Mouse (Mus musculus): Measurements from ENCODE around the gene Prelid1. TPM values are rescaled to one million over a fixed set of nuclear protein-coding genes. Genes with fewer than 3 reads are reported as not detected.

The Prelid1 gene
- polyA plus RNA-seq, 1 experiment from 2014 or later = 213 TPM

DNA sequence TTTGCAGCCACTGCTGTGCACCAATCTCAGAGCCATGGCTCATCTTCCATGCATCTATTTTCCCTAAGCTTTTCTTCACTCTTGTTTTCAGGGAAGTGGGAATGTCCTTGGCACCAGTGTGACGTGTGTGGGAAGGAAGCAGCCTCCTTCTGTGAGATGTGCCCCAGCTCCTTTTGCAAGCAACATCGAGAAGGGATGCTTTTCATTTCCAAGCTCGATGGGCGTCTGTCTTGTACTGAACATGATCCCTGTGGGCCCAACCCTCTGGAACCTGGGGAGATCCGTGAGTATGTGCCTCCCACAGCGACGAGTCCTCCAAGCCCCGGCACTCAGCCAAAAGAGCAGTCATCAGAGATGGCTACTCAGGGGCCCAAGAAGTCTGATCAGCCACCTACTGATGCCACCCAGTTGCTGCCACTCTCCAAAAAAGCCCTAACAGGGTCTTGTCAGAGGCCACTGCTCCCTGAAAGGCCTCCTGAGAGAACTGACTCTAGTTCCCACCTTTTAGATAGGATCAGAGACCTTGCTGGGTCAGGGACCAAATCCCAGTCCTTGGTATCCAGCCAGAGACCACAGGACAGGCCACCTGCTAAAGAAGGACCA lies 8.2 kb upstream of the Prelid1 start:
- H3K27ac ChIP-seq (ENCODE audit: low read depth) = no peak overlapping the region
- no peaks in the 10 kb centered on the region for H3K4me1 ChIP-seq (ENCODE audit: insufficient read depth)
- no peak for ATAC-seq
- no peak overlapping the region for H3K9ac ChIP-seq (replicated peaks)
- no peak overlapping the region for H3K4me2 ChIP-seq (ENCODE audit: low read depth, low read length)
- no peaks in the 10 kb centered on the region for H3K27me3 ChIP-seq (ENCODE audit: insufficient read depth, low read length)
- 86% methylated on average over 8 of the region's 8 CpGs for WGBS (ENCODE audit: insufficient replicate concordance)
- H3K9me3 ChIP-seq (ENCODE audit: low read length) = no peaks in the 10 kb centered on the region
- no peak overlapping the region for H3K4me3 ChIP-seq (ENCODE audit: low read depth, low read length)
- no peak for DNase-seq
- peaks cover 81% of the 10 kb centered on the region for H3K36me3 ChIP-seq (replicated peaks; ENCODE audit: insufficient read depth, low read length)
- TF ChIP-seq CTCF (IDR thresholded peaks at IDR 0.05; ENCODE audit: low read depth) = no peak
- TF ChIP-seq EP300 (IDR thresholded peaks at IDR 0.05; ENCODE audit: low read depth) = no peak

DNA sequence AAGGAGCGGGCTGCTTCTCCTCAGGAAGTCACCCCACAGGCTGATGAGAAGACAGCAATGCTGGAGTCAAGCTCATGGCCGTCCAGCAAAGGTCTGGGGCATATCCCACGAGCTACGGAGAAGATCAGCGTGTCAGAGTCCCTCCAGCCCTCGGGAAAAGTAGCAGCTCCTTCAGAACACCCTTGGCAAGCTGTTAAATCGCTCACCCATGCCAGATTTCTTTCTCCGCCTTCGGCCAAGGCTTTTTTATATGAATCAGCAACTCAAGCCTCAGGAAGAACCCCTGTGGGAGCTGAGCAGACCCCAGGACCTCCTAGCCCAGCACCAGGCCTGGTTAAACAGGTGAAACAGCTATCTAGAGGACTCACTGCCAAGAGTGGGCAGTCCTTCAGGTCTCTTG lies 7.2 kb upstream of the Prelid1 start:
- no peak for DNase-seq
- 85% methylated on average over 9 of the region's 9 CpGs for WGBS (ENCODE audit: insufficient replicate concordance)
- peaks cover 72% of the 10 kb centered on the region for H3K36me3 ChIP-seq (replicated peaks; ENCODE audit: insufficient read depth, low read length)

DNA sequence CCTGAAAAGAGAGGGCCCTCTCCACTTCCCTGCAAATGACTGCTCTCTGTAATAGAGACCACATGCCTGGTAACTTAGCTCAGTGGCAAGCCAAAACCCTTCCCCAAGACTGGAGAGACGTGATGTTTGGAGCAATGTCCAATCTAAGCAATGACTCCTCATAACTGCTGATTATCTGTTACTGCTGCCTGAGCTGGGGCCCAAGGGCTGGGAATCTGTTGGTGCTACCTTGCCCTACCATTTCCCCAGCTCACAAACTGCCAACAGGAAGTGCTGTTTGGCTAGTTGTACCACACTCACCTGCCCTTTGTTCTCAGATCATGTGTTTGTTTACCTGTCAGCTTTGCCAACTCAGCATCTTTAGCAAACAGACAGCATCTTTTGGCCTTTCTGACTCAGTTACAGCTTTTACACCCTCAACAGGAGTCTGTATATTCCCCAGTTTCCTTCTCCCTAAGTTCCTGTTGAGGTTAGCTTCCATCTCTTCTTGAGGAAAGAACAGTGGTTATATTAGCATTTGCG lies 5.3 kb upstream of the Prelid1 start:
- WGBS (ENCODE audit: insufficient replicate concordance) = 75% methylated on average over 2 of the region's 2 CpGs
- Histone ChIP-seq H3K4me1 (ENCODE audit: insufficient read depth) (peaks cover 6% of the 10 kb centered on the region; the same call in 1 of the 2 replicates), H3K27me3 (ENCODE audit: insufficient read depth, low read length) (no peaks in the 10 kb centered on the region), H3K9me3 (ENCODE audit: low read length) (no peaks in the 10 kb centered on the region), H3K27ac (ENCODE audit: low read depth) (no peak overlapping the region), H3K4me3 (ENCODE audit: low read depth, low read length) (no peak overlapping the region), H3K36me3 (replicated peaks; ENCODE audit: insufficient read depth, low read length) (peaks cover 70% of the 10 kb centered on the region), H3K9ac (replicated peaks) (no peak overlapping the region), H3K4me2 (ENCODE audit: low read depth, low read length) (no peak overlapping the region)
- DNase-seq (no peak), ATAC-seq (no peak)
- no peak for TF ChIP-seq EP300 (IDR thresholded peaks at IDR 0.05; ENCODE audit: low read depth)

More for the DNA sequence above, 7.2 kb upstream of the Prelid1 start:
- Histone ChIP-seq H3K4me2 (ENCODE audit: low read depth, low read length) (no peak overlapping the region), H3K4me3 (ENCODE audit: low read depth, low read length) (no peak overlapping the region), H3K4me1 (ENCODE audit: insufficient read depth) (no peaks in the 10 kb centered on the region), H3K27me3 (ENCODE audit: insufficient read depth, low read length) (no peaks in the 10 kb centered on the region), H3K9me3 (ENCODE audit: low read length) (no peaks in the 10 kb centered on the region), H3K9ac (replicated peaks) (no peak overlapping the region), H3K27ac (ENCODE audit: low read depth) (no peak overlapping the region)
- TF ChIP-seq CTCF (IDR thresholded peaks at IDR 0.05; ENCODE audit: low read depth) (no peak), EP300 (IDR thresholded peaks at IDR 0.05; ENCODE audit: low read depth) (no peak)
- ATAC-seq = no peak

DNA sequence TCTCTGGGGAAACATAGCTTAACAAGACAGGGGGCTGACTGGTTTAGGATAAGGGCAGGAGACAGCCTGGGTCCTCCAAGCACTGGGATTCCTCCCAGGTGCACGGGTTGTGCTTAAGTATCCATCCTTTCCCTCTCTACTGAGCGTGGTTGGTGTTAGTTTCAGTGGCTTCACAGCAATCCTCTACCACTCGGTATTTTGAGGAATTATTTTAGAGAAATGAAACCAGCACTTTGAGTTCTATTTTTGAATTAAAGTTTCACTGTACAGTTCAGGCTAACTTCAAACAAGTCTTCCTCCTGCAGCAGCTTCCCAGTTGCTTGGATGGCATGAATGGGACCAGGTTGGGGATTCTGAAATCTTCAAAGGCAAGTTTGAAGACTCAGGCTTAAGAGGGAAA lies 1.9 kb upstream of the Prelid1 start:
- Histone ChIP-seq H3K9ac (replicated peaks) (no peak overlapping the region), H3K4me2 (ENCODE audit: low read depth, low read length) (peak overlapping the region; percentile 28), H3K27me3 (ENCODE audit: insufficient read depth, low read length) (no peaks in the 10 kb centered on the region), H3K4me1 (ENCODE audit: insufficient read depth) (peaks cover 28% of the 10 kb centered on the region), H3K4me3 (ENCODE audit: low read depth, low read length) (no peak overlapping the region), H3K36me3 (replicated peaks; ENCODE audit: insufficient read depth, low read length) (peaks cover 42% of the 10 kb centered on the region), H3K9me3 (ENCODE audit: low read length) (no peaks in the 10 kb centered on the region), H3K27ac (ENCODE audit: low read depth) (peak overlapping the region; percentile 49; the same call in 1 of the 2 replicates)
- TF ChIP-seq EP300 (IDR thresholded peaks at IDR 0.05; ENCODE audit: low read depth) (no peak), CTCF (IDR thresholded peaks at IDR 0.05; ENCODE audit: low read depth) (no peak)
- ATAC-seq (no peak), DNase-seq (no peak)
- WGBS (ENCODE audit: insufficient replicate concordance) = 66% methylated on average over 3 of the region's 3 CpGs

DNA sequence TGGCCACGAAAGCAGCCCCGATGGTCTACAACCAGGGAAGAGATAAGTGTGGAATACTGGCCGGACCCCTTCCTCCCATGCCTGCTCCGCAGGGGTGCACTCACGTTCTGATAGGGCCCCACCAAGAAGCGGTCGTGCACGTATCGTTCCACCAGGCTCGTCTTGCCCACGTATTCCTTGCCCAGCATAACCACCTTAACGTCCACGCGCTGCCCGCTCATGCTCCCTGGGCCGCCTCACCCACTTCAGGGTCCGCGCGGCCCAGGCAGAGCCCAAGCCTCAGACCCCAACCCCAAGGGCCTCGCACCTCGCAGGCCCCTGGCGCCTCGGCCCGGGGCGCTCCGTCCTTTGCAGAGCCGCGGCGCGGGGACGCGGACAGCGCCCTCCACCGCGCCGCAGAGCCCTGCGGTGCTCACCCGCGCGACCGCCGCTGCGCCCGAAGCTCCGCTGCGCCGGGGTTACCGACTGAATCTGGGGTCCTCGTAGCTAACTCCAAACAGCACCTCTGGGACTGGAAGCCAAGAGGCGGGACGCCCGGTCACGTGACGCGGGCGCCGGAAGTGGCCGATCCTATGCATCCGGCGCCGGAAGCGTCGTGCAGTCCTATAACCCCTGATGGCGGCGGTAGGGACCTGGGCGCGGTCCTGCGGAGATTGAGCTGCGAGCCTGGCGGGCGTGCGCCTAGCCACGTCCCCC lies 1.3 kb downstream of the Prelid1 start, which contains the start of gene Rab24:
Rab24 (minus strand) TSS at position 513 of the 696 bp plus-strand sequence.
- no peak for TF ChIP-seq EP300 (IDR thresholded peaks at IDR 0.05; ENCODE audit: low read depth)
- peak; percentile 16 for TF ChIP-seq CTCF (IDR thresholded peaks at IDR 0.05; ENCODE audit: low read depth)
- Histone ChIP-seq H3K27me3 (ENCODE audit: insufficient read depth, low read length) (no peaks in the 10 kb centered on the region), H3K36me3 (replicated peaks; ENCODE audit: insufficient read depth, low read length) (peaks cover 42% of the 10 kb centered on the region), H3K9ac (replicated peaks) (peak within 1 kb of the TSS; percentile 90), H3K9me3 (ENCODE audit: low read length) (no peaks in the 10 kb centered on the region), H3K4me3 (ENCODE audit: low read depth, low read length) (peak within 1 kb of the TSS; percentile 86), H3K27ac (ENCODE audit: low read depth) (peak within 1 kb of the TSS; percentile 84), H3K4me2 (ENCODE audit: low read depth, low read length) (peak within 1 kb of the TSS; percentile 93), H3K4me1 (ENCODE audit: insufficient read depth) (peaks cover 34% of the 10 kb centered on the region)
- WGBS (ENCODE audit: insufficient replicate concordance) = 4% methylated on average over 60 of the region's 73 CpGs
- peak; percentile 92 for ATAC-seq
- peak; percentile 93 for DNase-seq

DNA sequence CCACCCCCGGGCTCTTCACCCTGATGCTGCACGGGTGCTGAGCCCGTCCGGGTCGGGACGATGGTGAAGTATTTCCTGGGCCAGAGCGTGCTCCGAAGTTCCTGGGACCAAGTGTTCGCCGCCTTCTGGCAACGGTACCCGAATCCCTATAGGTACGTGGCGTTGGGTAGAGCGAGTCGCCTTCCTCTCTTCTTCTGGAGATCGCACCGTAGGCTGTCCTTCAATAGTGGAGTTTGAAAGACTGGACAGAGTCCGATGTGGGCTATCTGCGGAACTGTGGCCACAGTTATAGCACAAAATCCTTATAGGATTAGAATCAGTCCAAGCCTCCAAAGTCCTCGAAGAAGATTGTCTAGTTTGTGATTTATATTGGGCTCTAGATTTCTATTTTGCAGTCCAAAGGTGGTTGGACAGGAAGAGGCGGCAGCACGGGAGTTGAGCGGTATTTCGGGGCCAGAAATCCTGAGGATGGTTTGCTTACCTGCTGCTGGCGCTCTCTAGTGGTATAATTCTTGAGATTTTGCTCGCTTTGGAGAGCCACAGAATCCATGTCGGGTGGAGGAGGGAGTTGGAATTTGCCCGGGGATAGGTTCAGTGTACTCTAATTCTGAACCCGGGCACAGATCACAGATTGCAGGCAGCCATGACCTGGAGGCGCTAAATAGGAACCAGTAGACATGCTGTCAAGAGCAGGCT lies 2.0 kb downstream of the Prelid1 start:
- peaks cover 37% of the 10 kb centered on the region for H3K4me1 ChIP-seq (ENCODE audit: insufficient read depth)
- peak overlapping the region; percentile 93 for H3K4me2 ChIP-seq (ENCODE audit: low read depth, low read length)
- H3K4me3 ChIP-seq (ENCODE audit: low read depth, low read length) = peak overlapping the region; percentile 86
- H3K27ac ChIP-seq (ENCODE audit: low read depth) = peak overlapping the region; percentile 84
- peak; percentile 57 for ATAC-seq
- peaks cover 44% of the 10 kb centered on the region for H3K36me3 ChIP-seq (replicated peaks; ENCODE audit: insufficient read depth, low read length)
- no peaks in the 10 kb centered on the region for H3K27me3 ChIP-seq (ENCODE audit: insufficient read depth, low read length)
- H3K9me3 ChIP-seq (ENCODE audit: low read length) = no peaks in the 10 kb centered on the region
- H3K9ac ChIP-seq (replicated peaks) = peak overlapping the region; percentile 90
- TF ChIP-seq CTCF (IDR thresholded peaks at IDR 0.05; ENCODE audit: low read depth) (peak; percentile 68), EP300 (IDR thresholded peaks at IDR 0.05; ENCODE audit: low read depth) (no peak)
- under 1% methylated on average over 31 of the region's 31 CpGs for WGBS (ENCODE audit: insufficient replicate concordance)
- DNase-seq = peak; percentile 56
